Mouse (Mus musculus) ES-E14 (cell line): ENCODE results near the gene S1pr5.
"Not testable (repeated sequence)": the region's sequence is repeated elsewhere in the genome, so short reads cannot be mapped to it uniquely, and the experiment has no call there.

ENCODE experiments used
- HCFC1 ChIP-seq: IDR thresholded peaks from 2 replicates; pipeline ENCODE4 v1.6.1; 2012; ENCODE audit warnings: low read length, inconsistent platforms, borderline replicate concordance; ENCODE audit not compliant: insufficient read depth
- MAFK ChIP-seq: IDR thresholded peaks from 2 replicates; pipeline ENCODE4 v1.6.1; 2014; ENCODE audit warnings: mild to moderate bottlenecking, low read depth, low read length, inconsistent platforms; ENCODE audit not compliant: insufficient read depth
- ZC3H11A ChIP-seq: IDR thresholded peaks from 2 replicates; pipeline ENCODE4 v1.6.1; 2012; ENCODE audit warnings: low read depth, mild to moderate bottlenecking, inconsistent platforms, low read length, borderline replicate concordance
- ZNF384 ChIP-seq: IDR thresholded peaks from 2 replicates; pipeline ENCODE4 v1.6.1; 2012; ENCODE audit warnings: low read depth, low read length, inconsistent platforms

DNA sequence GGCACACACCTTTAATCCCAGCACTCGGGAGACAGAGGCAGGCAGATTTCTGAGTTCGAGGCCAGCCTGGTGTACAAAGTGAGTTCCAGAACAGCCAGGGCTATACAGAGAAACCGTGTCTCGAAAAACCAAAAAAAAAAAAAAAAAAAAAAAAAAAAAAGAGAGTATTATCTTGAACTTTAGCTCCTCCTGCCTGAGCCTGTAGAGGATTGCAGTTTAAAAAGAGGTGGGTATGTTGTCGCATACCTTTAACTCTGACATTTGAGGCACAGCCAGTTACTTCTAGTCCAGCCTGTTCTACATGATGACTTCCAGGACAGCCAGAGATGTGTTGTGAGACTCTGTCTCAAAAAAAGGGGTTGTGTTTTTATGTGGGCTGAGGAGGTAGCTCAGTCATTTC, 21.3 kb upstream of the S1pr5 start:
- not testable (repeated sequence) for TF ChIP-seq ZC3H11A, MAFK, HCFC1
- 0 out of 2 replicates have a peak, but pooled peaks have one; percentile 37 for TF ChIP-seq ZNF384
